Mouse (Mus musculus) liver, postnatal 0 days (tissue): ENCODE data around the gene Cd244a. TPM values are rescaled to one million over a fixed set of nuclear protein-coding genes. Genes with fewer than 3 reads are reported as not detected.

ENCODE experiments used
- ATAC-seq: fragments of 200-750 bp; cut with Nextera tagmentation; 2 replicates; pipeline ENCODE4 v1.8.0; 2017; ENCODE audit warnings: mild to moderate bottlenecking, moderate library complexity
- DNase-seq: peaks from one replicate; pipeline ENCODE4 v3.0.0-alpha.2; 2016
- H3K27ac ChIP-seq: fragments of 300-500 bp; sonication (generic); 2 replicates; pipeline ENCODE4 v1.5.1; 2014; ENCODE audit warnings: antibody characterized with exemption, moderate library complexity, mild to moderate bottlenecking, low read depth
- H3K27me3 ChIP-seq: fragments of 300-500 bp; sonication (generic); 2 replicates; pipeline ENCODE4 v1.6.1; 2014; ENCODE audit warnings: low read length, control low read depth, mixed read lengths; ENCODE audit not compliant: insufficient read depth
- H3K36me3 ChIP-seq: fragments of 300-500 bp; sonication (generic); replicated peaks from 2 replicates; pipeline ENCODE4 v1.6.1; 2014; ENCODE audit warnings: mild to moderate bottlenecking, control low read depth, low read length, moderate library complexity, mixed read lengths; ENCODE audit not compliant: insufficient read depth
- H3K4me1 ChIP-seq: fragments of 300-500 bp; sonication (generic); 2 replicates; pipeline ENCODE4 v1.6.1; 2014; ENCODE audit warnings: antibody characterized with exemption, mild to moderate bottlenecking, control low read depth; ENCODE audit not compliant: insufficient read depth
- H3K4me2 ChIP-seq: fragments of 300-500 bp; sonication (generic); 2 replicates; pipeline ENCODE4 v1.6.1; 2014; ENCODE audit warnings: low read depth, mild to moderate bottlenecking, low read length, moderate library complexity, mixed read lengths
- H3K4me3 ChIP-seq: fragments of 300-500 bp; sonication (generic); 2 replicates; pipeline ENCODE4 v1.5.1; 2014; ENCODE audit warnings: low read depth, low read length
- H3K9ac ChIP-seq: fragments of 300-500 bp; sonication (generic); replicated peaks from 2 replicates; pipeline ENCODE4 v1.6.1; 2014; ENCODE audit warnings: mild to moderate bottlenecking, moderate library complexity
- H3K9me3 ChIP-seq: fragments of 300-500 bp; sonication (generic); 2 replicates; pipeline ENCODE4 v1.6.1; 2016; ENCODE audit warnings: mild to moderate bottlenecking, control low read depth, low read length, mixed read lengths
- CTCF ChIP-seq: sonication (generic); IDR thresholded peaks from 2 replicates; pipeline ENCODE4 v1.5.1; 2016; ENCODE audit warnings: antibody characterized with exemption, low read depth
- EP300 ChIP-seq: IDR thresholded peaks from 2 replicates; pipeline ENCODE4 v1.6.1; 2016; ENCODE audit warnings: antibody characterized with exemption, low read depth, mild to moderate bottlenecking
- WGBS: fragments of 180-500 bp; shearing (Covaris S2); extraction: QIAGEN DNeasy Blood & Tissue Kit; methylation state at CpG from one replicate; pipeline ENCODE4 v1.1.7; 2014; ENCODE audit not compliant: insufficient replicate concordance; 5-methylcytosine and 5-hydroxymethylcytosine counted together
- polyA plus RNA-seq: library from polyadenylated mRNA; unstranded; fragments of >200 nt; fragmentation: Nextera tagmentation; extraction: Ambion mirVana; gene quantifications from 2 replicates; pipeline ENCODE4 v1.2.1, GENCODE M21; 2015

Gene Cd244a
- polyA plus RNA-seq, 1 experiment from 2014 or later, result 1.1 TPM

DNA sequence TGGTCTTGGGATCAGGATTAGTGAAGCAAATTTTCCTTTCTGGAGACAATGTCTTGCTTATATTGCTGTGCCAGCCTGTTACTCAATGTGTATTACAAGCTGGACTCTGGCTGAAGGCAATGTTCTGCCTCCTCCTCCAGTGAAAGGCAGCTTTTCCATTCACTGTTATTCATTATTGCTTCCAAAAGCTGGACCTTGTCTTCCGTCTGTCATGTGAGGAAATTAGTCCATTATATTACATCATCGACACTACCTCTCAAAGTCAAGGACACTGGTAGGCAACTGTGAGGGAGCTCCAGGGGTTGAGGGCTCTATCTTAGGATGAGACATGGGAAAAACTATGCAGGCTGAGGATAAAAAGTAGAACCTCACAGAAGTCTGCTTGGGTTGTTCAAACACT lies 2.6 kb upstream of the Cd244a start:
- H3K9ac ChIP-seq, result no peak overlapping the region
- H3K4me2 ChIP-seq, result no peak overlapping the region
- 55% methylated on average over 2 of the region's 2 CpGs for WGBS
- H3K36me3 ChIP-seq, result no peaks in the 10 kb centered on the region
- TF ChIP-seq CTCF, result no peak
- no peak for TF ChIP-seq EP300
- H3K27ac ChIP-seq, result no peak overlapping the region
- DNase-seq, result no peak
- H3K9me3 ChIP-seq, result no peaks in the 10 kb centered on the region
- H3K4me3 ChIP-seq, result no peak overlapping the region
- ATAC-seq, result peak; percentile 30; the same call in 1 of the 2 replicates
- peaks cover 5% of the 10 kb centered on the region for H3K4me1 ChIP-seq
- no peaks in the 10 kb centered on the region for H3K27me3 ChIP-seq

DNA sequence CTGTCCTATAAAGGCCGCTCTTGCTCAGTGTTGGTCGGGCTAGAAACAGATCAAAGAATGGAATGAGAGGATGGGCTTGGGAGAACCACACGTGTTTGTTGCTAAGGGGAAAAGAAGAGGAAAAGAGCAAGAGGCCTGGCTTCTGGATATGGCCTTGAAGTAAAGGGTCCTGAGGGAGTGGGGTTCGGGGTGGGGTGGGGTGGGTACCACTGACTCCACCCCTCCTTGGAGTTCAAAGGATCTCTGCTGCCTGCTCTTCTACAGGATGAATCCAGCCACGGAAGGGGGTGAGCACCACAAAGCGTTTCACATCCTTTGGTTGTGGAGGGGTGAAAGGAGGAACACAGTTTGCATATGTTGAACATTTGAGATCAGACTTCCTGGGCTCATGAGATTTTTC lies 586 bp upstream of the Cd244a start:
- Histone ChIP-seq H3K4me3 (no peak overlapping the region), H3K4me1 (peaks cover 7% of the 10 kb centered on the region), H3K9ac (no peak overlapping the region), H3K27me3 (no peaks in the 10 kb centered on the region), H3K4me2 (no peak overlapping the region), H3K9me3 (no peaks in the 10 kb centered on the region), H3K27ac (no peak overlapping the region), H3K36me3 (no peaks in the 10 kb centered on the region)
- WGBS, result 60% methylated on average over 6 of the region's 6 CpGs
- TF ChIP-seq CTCF (no peak), EP300 (no peak)
- no peak for DNase-seq
- no peak for ATAC-seq

DNA sequence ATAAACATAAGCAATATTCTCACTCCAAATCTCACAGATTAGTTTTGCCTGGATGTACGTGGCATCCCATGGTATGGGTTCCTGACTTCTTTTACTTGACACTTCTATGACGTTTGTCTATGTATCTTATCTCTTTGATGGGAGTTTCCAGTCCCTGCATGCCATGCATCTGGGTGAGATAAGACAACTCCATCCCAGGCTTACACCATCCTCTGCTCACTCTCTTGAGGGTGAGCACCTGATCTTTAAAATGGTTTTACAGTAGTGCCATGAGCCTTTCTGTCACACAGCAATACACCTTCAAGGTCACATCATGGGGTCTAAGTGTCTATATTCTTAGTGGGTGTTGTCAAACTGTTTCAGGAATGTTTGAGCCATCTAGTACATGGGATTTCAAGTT lies 1.3 kb downstream of the Cd244a start:
- 39% methylated on average over 2 of the region's 2 CpGs for WGBS
- Histone ChIP-seq H3K36me3 (no peaks in the 10 kb centered on the region), H3K4me2 (no peak overlapping the region), H3K9ac (no peak overlapping the region), H3K9me3 (no peaks in the 10 kb centered on the region), H3K4me3 (no peak overlapping the region), H3K27me3 (no peaks in the 10 kb centered on the region), H3K27ac (no peak overlapping the region), H3K4me1 (peaks cover 7% of the 10 kb centered on the region)
- TF ChIP-seq EP300 (no peak), CTCF (no peak)
- ATAC-seq, result no peak
- DNase-seq, result no peak

GRCm38 (mm10) chr1:171561200-171561599 lies 2.2 kb downstream of the Cd244a start:
- peak; percentile 24 for ATAC-seq
- WGBS, result 38% methylated on average over 1 of the region's 1 CpGs
- Histone ChIP-seq H3K27me3 (no peaks in the 10 kb centered on the region), H3K9me3 (no peaks in the 10 kb centered on the region), H3K9ac (no peak overlapping the region), H3K4me2 (peak overlapping the region; percentile 61), H3K4me1 (peaks cover 7% of the 10 kb centered on the region), H3K4me3 (no peak overlapping the region), H3K36me3 (no peaks in the 10 kb centered on the region), H3K27ac (peak overlapping the region; percentile 60)
- TF ChIP-seq EP300 (no peak), CTCF (no peak)
- peak; percentile 16 for DNase-seq

GRCm38 (mm10) chr1:171561639-171562225 lies 2.7 kb downstream of the Cd244a start:
- Histone ChIP-seq H3K4me2 (peak overlapping the region; percentile 61), H3K4me1 (peaks cover 5% of the 10 kb centered on the region; the same call in 1 of the 2 replicates), H3K9ac (no peak overlapping the region), H3K27me3 (no peaks in the 10 kb centered on the region), H3K27ac (peak overlapping the region; percentile 60), H3K4me3 (no peak overlapping the region), H3K9me3 (no peaks in the 10 kb centered on the region), H3K36me3 (no peaks in the 10 kb centered on the region)
- no peak for TF ChIP-seq EP300
- no peak for TF ChIP-seq CTCF
- ATAC-seq, result no peak
- DNase-seq, result peak; percentile 25
- 20% methylated on average over 8 of the region's 11 CpGs for WGBS

DNA sequence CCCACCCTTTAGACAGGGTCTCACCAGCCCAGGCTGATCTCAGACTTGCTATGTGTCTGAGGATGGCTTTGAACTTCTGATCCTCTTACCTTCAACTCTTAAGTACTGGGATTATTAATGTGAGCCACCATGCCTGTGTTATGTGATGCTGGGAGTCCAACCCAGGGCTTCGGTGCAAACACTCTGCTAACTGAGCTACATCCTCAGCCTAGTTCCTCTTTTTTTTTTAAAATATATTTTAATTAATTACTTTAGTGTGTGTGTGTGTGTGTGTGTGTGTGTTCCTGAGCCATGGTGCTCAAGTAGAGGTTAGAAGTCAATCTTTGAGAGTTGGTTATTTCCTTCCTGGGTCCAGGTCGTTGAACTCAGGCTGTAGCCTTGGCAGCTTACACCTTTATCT lies 4.0 kb downstream of the Cd244a start:
- Histone ChIP-seq H3K9me3 (no peaks in the 10 kb centered on the region), H3K4me3 (no peak overlapping the region), H3K36me3 (no peaks in the 10 kb centered on the region), H3K27ac (no peak overlapping the region), H3K4me1 (peaks cover 5% of the 10 kb centered on the region; the same call in 1 of the 2 replicates), H3K9ac (no peak overlapping the region), H3K4me2 (no peak overlapping the region), H3K27me3 (no peaks in the 10 kb centered on the region)
- DNase-seq (no peak), ATAC-seq (no peak)
- TF ChIP-seq EP300 (no peak), CTCF (no peak)
- 42% methylated on average over 2 of the region's 2 CpGs for WGBS
